35 mouse cellular contexts compared by ENCODE assay signal in genomic region chr12:98161901-98162300, GRCm38 (mm10).
"Had no signal": no experiment of that assay in that cellular context is flagged by ENCODE, and none has a peak within 500 bp of the region (broad histone marks: within the 10 kb centered on the region; RNA-seq: fewer than 3 reads in every experiment).

No protein-coding gene starts in this region.

- H3K9ac ChIP-seq: heart, embryonic 12.5 days; heart, embryonic 13.5 days; heart, embryonic 15.5 days; hindbrain, embryonic 12.5 days; hindbrain, embryonic 13.5 days; hindbrain, embryonic 14.5 days; hindbrain, embryonic 15.5 days; intestine, embryonic 15.5 days; kidney, embryonic 15.5 days had no signal

- ATAC-seq: hindbrain, embryonic 16.5 days; hindbrain, postnatal 0 days; inflammation-experienced regulatory T-cells, adult 6 months; intestine, embryonic 15.5 days; intestine, embryonic 16.5 days; intestine, postnatal 0 days had no signal

- H3K9me3 ChIP-seq: heart, embryonic 10.5 days; heart, embryonic 12.5 days; heart, embryonic 13.5 days; heart, embryonic 15.5 days; hindbrain, embryonic 10.5 days; hindbrain, embryonic 12.5 days; hindbrain, embryonic 13.5 days; hindbrain, embryonic 15.5 days; intestine, embryonic 15.5 days; kidney, embryonic 15.5 days had no signal

- H3K4me1 ChIP-seq: heart, embryonic 10.5 days; heart, embryonic 15.5 days; hindbrain, embryonic 12.5 days; hindbrain, embryonic 13.5 days; hindbrain, embryonic 15.5 days; intestine, embryonic 15.5 days; kidney, embryonic 15.5 days had no signal

- DNase-seq: heart, postnatal 10 days; heart, postnatal 14 days; heart, postnatal 36 days; heart, postnatal 4 days; kidney, adult 11 months; kidney, adult 18-20 months; kidney, adult 2 months; kidney, adult 8-10 months; kidney, adult 9 months; kidney, postnatal 10 days; kidney, postnatal 14 days; kidney, postnatal 25 days; kidney, postnatal 36 days; kidney, postnatal 4 days; layer of hippocampus, adult 9-11 months; layer of hippocampus, postnatal 36 days had no signal

- H3K4me3 ChIP-seq: heart, embryonic 10.5 days; heart, embryonic 12.5 days; heart, embryonic 13.5 days; heart, embryonic 15.5 days; hindbrain, embryonic 10.5 days; hindbrain, embryonic 12.5 days; hindbrain, embryonic 13.5 days; hindbrain, embryonic 15.5 days; intestine, embryonic 15.5 days; kidney, embryonic 15.5 days; layer of hippocampus, adult 2 months had no signal

- H3K36me3 ChIP-seq: heart, embryonic 10.5 days; heart, embryonic 12.5 days; heart, embryonic 13.5 days; heart, embryonic 15.5 days; hindbrain, embryonic 10.5 days; hindbrain, embryonic 12.5 days; hindbrain, embryonic 13.5 days; hindbrain, embryonic 15.5 days; intestine, embryonic 15.5 days; kidney, embryonic 15.5 days had no signal

- H3K27me3 ChIP-seq: heart, embryonic 12.5 days; heart, embryonic 13.5 days; heart, embryonic 15.5 days; hindbrain, embryonic 12.5 days; hindbrain, embryonic 13.5 days; hindbrain, embryonic 15.5 days; intestine, embryonic 15.5 days; kidney, embryonic 15.5 days had no signal

- H3K4me2 ChIP-seq: heart, embryonic 11.5 days; heart, embryonic 12.5 days; heart, embryonic 13.5 days; heart, embryonic 15.5 days; hindbrain, embryonic 12.5 days; hindbrain, embryonic 13.5 days; hindbrain, embryonic 14.5 days; hindbrain, embryonic 15.5 days; intestine, embryonic 15.5 days; kidney, embryonic 15.5 days had no signal

- H3K27ac ChIP-seq: heart, embryonic 10.5 days; heart, embryonic 13.5 days; heart, embryonic 15.5 days; hindbrain, embryonic 10.5 days; hindbrain, embryonic 12.5 days; hindbrain, embryonic 13.5 days; hindbrain, embryonic 14.5 days; hindbrain, embryonic 15.5 days; hindbrain, postnatal 0 days; intestine, embryonic 15.5 days; kidney, embryonic 15.5 days; kidney, postnatal 0 days; layer of hippocampus, adult 2 months had no signal
